Mouse (Mus musculus) cortical plate, adult 2 months (tissue): ENCODE data around the gene Arfip1. TPM values are rescaled to one million over a fixed set of nuclear protein-coding genes. Genes with fewer than 3 reads are reported as not detected.
"Not testable (repeated sequence)": the region's sequence is repeated elsewhere in the genome, so short reads cannot be mapped to it uniquely, and the experiment has no call there.

ENCODE experiments used
- H3K27ac ChIP-seq: fragments of 200-500 bp; 2 replicates; pipeline ENCODE4 v1.5.1; 2012; ENCODE audit warnings: low read length, control low read depth, inconsistent platforms; ENCODE audit not compliant: insufficient read depth
- H3K4me1 ChIP-seq: fragments of 200-500 bp; 2 replicates; pipeline ENCODE4 v1.6.1; 2011; ENCODE audit warnings: low read length; ENCODE audit not compliant: control insufficient read depth, insufficient read depth
- H3K4me3 ChIP-seq: fragments of 200-500 bp; 2 replicates; pipeline ENCODE4 v1.5.1; 2011; ENCODE audit warnings: mild to moderate bottlenecking, low read length, control low read depth; ENCODE audit not compliant: insufficient read depth
- CTCF ChIP-seq: fragments of 200-500 bp; IDR thresholded peaks from 2 replicates; pipeline ENCODE4 v1.5.1; 2011; ENCODE audit warnings: mild to moderate bottlenecking, control low read depth, low read length; ENCODE audit not compliant: insufficient read depth; ENCODE audit errors: extremely low read depth
- POLR2A ChIP-seq: fragments of 200-500 bp; IDR thresholded peaks from 2 replicates; pipeline ENCODE4 v1.6.1; 2011; ENCODE audit warnings: mild to moderate bottlenecking, low read length, control low read depth; ENCODE audit not compliant: insufficient read depth; ENCODE audit errors: extremely low read depth
- polyA plus RNA-seq: library from polyadenylated mRNA; depleted of rRNA; stranded (reverse); fragments of >200 nt; gene quantifications from 2 replicates; pipeline ENCODE4 v1.2.3, GENCODE M21; 2012

Arfip1 gene
- polyA plus RNA-seq, 1 experiment: 13.6 TPM

DNA sequence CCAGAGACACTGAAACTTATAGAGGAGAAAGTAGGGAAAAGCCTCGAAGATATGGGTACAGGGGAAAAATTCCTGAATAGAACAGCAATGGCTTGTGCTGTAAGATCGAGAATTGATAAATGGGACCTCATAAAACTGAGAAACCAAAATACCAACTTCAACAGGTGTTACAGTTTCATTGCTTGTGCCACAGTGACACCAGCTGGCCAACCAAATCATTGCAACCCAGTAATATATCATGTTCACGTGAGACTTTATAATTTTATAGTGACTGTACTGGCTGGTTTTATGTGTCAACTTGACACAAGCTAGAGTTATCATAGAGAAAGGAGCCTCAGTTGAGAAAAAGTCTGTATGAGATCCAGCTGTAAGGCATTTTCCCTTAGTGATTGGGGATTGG, 40.0 kb downstream of the Arfip1 start:
- H3K27ac ChIP-seq, H3K4me1 ChIP-seq, H3K4me3 ChIP-seq: not testable (repeated sequence)
- TF ChIP-seq CTCF: peak; percentile 72; the same call in 1 of the 2 replicates

DNA sequence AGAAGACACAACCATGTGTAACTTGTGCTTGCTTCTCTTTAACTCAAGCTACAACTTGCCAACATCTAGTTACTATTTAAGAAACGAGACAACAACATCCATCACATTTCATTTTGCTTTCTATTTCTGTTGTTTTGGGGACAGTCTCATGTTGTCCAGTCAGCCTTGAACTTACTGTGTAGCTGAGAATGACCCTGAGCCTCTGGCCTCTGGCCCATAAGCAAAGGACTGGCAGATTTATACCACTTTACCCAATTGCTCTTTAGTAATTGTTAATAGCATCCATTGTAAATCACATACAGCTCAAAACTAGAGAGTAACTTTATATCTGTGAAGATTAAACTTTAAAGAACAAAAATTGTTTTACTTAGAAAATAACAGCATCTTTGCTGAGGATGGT, 40.5 kb downstream of the Arfip1 start:
- Histone ChIP-seq H3K27ac (no peak overlapping the region), H3K4me3 (no peak overlapping the region), H3K4me1 (no peaks in the 10 kb centered on the region)
- no peak for TF ChIP-seq POLR2A
- no peak for TF ChIP-seq CTCF

DNA sequence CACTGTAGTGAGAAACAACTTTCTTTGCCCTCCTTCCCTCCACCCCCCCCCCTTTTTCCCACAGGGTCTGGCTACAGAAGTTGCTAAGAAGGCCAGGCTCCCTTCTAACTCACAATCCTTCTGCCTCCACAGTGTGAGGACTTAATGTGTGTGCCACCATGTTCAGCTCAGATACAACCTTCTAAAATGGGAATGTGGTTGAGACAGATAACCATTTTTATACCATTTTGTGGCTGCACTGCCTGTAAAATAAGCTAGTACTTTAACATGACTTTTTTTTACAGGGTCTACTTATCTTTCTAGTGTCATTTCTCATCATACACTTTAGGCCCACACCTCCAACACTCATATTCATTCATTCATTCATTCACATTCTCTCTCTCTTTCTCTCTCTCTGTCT, 41.8 kb downstream of the Arfip1 start:
- Histone ChIP-seq H3K4me1 (no peaks in the 10 kb centered on the region), H3K4me3 (no peak overlapping the region), H3K27ac (no peak overlapping the region)
- TF ChIP-seq POLR2A (no peak), CTCF (no peak)

DNA sequence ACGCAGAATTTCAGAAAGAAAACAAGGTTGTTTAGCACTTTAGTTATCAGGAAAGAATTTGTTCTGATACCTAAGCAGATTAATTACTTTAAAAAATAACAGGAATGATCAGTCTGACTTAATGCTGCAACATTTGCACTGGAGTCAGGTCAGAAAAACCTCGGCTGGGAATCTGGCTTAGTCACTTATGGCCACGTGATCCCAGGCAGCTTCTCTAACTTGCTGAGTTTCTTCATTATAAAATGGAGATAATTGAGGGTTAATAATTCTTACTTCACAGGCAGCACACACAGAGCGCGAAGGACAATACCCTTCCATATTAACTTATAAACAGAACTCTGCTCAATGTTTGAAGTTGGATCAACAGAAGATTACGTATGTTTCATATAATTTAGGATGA, 45.4 kb downstream of the Arfip1 start:
- no peak overlapping the region for H3K4me3 ChIP-seq
- H3K4me1 ChIP-seq: no peaks in the 10 kb centered on the region
- TF ChIP-seq CTCF: no peak
- no peak for TF ChIP-seq POLR2A
- no peak overlapping the region for H3K27ac ChIP-seq

DNA sequence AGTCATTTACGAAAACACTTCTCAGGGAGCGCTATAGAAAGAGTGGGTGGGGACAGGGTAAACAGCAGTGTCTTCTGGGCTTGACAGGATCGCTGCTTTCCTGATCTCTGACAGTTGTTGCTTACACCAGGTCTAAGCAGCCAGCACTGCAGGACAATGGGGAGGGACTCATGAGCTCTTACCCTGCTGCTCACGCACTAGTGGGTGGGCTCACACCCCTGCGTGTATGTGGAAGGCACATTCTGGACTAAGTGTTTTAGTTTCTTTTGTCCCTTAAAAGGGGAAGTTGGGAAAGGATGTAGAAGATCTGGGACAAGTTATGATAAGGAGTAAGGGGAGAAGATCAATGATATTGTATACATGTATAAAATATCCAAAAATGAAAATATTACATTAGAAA, 49.2 kb downstream of the Arfip1 start:
- H3K4me1 ChIP-seq: no peaks in the 10 kb centered on the region
- no peak overlapping the region for H3K27ac ChIP-seq
- H3K4me3 ChIP-seq: no peak overlapping the region
- TF ChIP-seq CTCF: no peak
- no peak for TF ChIP-seq POLR2A

DNA sequence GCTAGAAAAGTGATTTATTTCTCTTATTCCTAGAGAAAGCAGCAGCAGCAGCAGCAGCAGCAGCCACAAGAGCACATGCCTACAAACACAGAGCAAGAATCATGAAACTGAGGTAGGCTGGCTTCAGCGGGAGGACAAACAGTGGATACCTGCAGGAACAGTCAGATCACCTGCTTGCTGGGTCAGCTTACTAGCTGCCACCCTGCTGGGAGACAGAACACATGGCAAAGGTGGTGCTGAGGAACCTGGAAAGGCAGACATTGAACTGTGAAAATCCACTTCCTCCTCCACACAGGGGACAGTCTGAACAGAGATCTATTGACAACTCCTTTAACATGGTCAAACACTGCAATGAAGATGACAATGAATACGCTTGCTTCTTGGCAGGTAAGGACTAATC, 53.4 kb downstream of the Arfip1 start:
- TF ChIP-seq POLR2A: no peak
- TF ChIP-seq CTCF: no peak
- H3K4me1 ChIP-seq: no peaks in the 10 kb centered on the region
- no peak overlapping the region for H3K27ac ChIP-seq
- no peak overlapping the region for H3K4me3 ChIP-seq

DNA sequence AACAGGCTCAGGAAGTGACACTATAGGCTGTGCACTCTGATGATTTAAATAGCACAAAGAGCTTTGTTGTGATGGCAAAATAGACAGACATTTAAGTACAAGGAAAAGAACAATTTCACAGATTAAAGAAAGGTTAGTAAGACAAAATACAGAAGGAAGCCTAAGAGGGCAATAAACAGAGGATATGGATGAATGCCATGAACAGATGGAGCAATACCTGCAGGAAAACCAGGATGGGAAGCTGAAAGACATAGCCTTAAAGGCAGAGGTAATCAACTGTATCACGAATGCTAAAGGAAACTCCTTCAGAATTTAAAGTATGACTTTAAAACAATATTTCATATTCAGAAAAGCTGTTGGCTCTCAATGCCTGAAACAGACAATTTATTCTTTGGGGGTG, 57.5 kb downstream of the Arfip1 start:
- no peaks in the 10 kb centered on the region for H3K4me1 ChIP-seq
- H3K4me3 ChIP-seq: no peak overlapping the region
- H3K27ac ChIP-seq: no peak overlapping the region
- TF ChIP-seq CTCF: no peak
- TF ChIP-seq POLR2A: no peak

DNA sequence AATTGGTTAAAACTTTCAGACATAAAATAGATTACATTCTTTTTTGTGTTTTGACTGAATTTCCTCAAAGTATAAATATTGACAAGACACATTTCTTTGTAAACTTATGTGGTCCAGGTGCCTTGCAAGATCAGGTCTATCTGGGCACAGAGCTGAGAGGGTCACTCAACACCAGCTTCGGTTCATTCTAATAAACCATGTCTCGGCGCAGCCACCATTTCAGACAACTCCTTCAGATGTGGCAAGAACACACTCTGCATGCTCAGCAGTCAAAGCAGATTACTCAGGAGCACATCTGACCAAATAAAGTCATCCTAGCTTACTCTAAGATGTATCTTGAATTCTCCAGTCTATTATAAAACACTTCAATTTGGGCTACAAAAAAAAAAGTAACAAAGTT, 66.3 kb downstream of the Arfip1 start:
- Histone ChIP-seq H3K4me1 (no peaks in the 10 kb centered on the region), H3K4me3 (no peak overlapping the region), H3K27ac (no peak overlapping the region)
- TF ChIP-seq CTCF: no peak
- TF ChIP-seq POLR2A: no peak

DNA sequence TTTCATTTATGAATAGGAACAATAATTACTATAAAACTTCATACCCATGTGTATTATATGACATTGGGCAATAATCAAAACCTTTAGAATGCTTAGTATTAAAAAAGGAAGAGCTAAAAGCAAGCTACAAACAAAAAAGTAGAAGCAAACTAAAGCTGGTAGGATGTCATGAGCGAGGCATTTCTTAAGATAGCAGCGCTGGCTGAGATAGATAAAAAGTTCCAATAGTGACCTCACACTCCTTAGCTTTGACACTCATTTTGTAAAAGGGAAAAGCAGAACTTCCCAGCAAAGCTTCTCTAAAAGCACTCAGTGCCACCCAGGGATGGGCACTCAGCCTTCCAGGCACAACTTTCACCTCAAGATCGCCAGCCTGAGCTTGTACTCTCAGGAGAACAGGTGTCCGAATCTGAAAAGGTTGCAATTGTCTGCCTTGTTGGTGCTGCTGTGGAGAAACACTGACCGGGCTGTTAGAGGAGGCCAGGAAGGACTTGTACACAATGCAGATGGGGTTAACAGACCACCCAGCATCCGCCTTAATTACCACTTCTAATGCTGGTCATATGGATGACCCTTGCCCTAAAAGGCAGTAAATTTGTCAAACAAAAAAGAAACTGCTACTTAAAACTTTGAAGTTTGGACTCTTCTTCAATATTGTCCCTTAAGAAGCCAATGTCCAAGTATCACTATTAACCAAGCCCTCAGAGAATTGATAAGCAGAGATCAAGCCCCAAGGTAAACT, 69.5 kb downstream of the Arfip1 start:
- Histone ChIP-seq H3K4me3 (no peak overlapping the region), H3K4me1 (no peaks in the 10 kb centered on the region), H3K27ac (no peak overlapping the region)
- TF ChIP-seq CTCF: no peak
- no peak for TF ChIP-seq POLR2A

DNA sequence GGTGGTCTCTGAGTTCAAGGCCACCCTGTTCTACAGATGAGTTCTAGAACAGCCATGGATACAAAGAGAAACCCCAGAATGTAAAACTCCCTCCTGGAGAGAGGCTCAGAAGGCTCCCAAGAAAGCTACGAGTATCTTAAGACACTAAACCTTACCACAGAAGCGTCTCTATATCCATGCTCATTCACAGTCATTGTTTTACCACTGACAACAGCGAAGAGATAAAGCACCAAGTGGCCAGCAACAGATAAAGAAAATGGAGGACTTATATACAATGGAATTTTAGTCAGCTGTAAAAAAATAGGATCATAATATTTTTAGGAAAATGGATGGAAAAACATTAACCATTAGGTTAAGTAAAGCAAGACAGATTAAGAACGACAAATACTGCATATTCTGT, 77.2 kb downstream of the Arfip1 start:
- Histone ChIP-seq H3K4me3 (no peak overlapping the region), H3K27ac (no peak overlapping the region), H3K4me1 (no peaks in the 10 kb centered on the region)
- TF ChIP-seq CTCF (no peak), POLR2A (no peak)
